Mouse (Mus musculus) kidney, postnatal 0 days (tissue): ENCODE data around the gene Ctsg. TPM values are rescaled to one million over a fixed set of nuclear protein-coding genes. Genes with fewer than 3 reads are reported as not detected.
"Not testable (repeated sequence)": the region's sequence is repeated elsewhere in the genome, so short reads cannot be mapped to it uniquely, and the experiment has no call there.

ENCODE experiments used
- ATAC-seq: fragments of 200-750 bp; cut with Nextera tagmentation; replicated peaks from 2 replicates; pipeline ENCODE4 v1.8.0; 2017; ENCODE audit warnings: low read depth, moderate number of reproducible peaks, moderate TSS enrichment, moderate library complexity; ENCODE audit not compliant: low FRiP score
- DNase-seq: peaks from one replicate; pipeline ENCODE4 v3.0.0-alpha.2; 2016; ENCODE audit warnings: low spot score
- H3K27ac ChIP-seq: fragments of 300-500 bp; sonication (generic); 2 replicates; pipeline ENCODE4 v1.5.1; 2014; ENCODE audit warnings: mild to moderate bottlenecking
- H3K27me3 ChIP-seq: fragments of 300-500 bp; sonication (generic); 2 replicates; pipeline ENCODE4 v1.6.1; 2014; ENCODE audit warnings: low read length, mixed read lengths; ENCODE audit not compliant: insufficient read depth
- H3K36me3 ChIP-seq: fragments of 300-500 bp; sonication (generic); 2 replicates; pipeline ENCODE4 v1.6.1; 2014; ENCODE audit warnings: low read length, mixed read lengths; ENCODE audit not compliant: insufficient read depth
- H3K4me1 ChIP-seq: fragments of 300-500 bp; sonication (generic); replicated peaks from 2 replicates; pipeline ENCODE4 v1.6.1; 2014; ENCODE audit warnings: antibody characterized with exemption, low read length, mixed read lengths; ENCODE audit not compliant: insufficient read depth
- H3K4me2 ChIP-seq: fragments of 300-500 bp; sonication (generic); 2 replicates; pipeline ENCODE4 v1.6.1; 2014; ENCODE audit warnings: mild to moderate bottlenecking, low read length, moderate library complexity, mixed read lengths
- H3K4me3 ChIP-seq: fragments of 300-500 bp; sonication (generic); replicated peaks from 2 replicates; pipeline ENCODE4 v1.5.1; 2014; ENCODE audit warnings: low read depth, low read length
- H3K9ac ChIP-seq: fragments of 300-500 bp; sonication (generic); 2 replicates; pipeline ENCODE4 v1.6.1; 2014; ENCODE audit warnings: low read depth, low read length
- H3K9me3 ChIP-seq: fragments of 300-500 bp; sonication (generic); replicated peaks from 2 replicates; pipeline ENCODE4 v1.6.1; 2016; ENCODE audit warnings: low read length, inconsistent platforms, mixed read lengths
- CTCF ChIP-seq: IDR thresholded peaks from 2 replicates; pipeline ENCODE4 v1.5.1; 2016; ENCODE audit warnings: antibody characterized with exemption, low read depth, mild to moderate bottlenecking, moderate library complexity
- WGBS: fragments of 180-500 bp; shearing (Covaris S2); extraction: QIAGEN DNeasy Blood & Tissue Kit; methylation state at CpG from one replicate; pipeline ENCODE4 v1.1.7; 2014; 5-methylcytosine and 5-hydroxymethylcytosine counted together
- microRNA-seq: library from miRNA; unstranded; fragments of <30 nt; microRNA quantifications from one replicate; pipeline ENCODE4, GENCODE M21; 2016
- polyA plus RNA-seq: library from polyadenylated mRNA; unstranded; fragments of >200 nt; fragmentation: Nextera tagmentation; extraction: Ambion mirVana; gene quantifications from 2 replicates; pipeline ENCODE4 v1.2.1, GENCODE M21; 2015

Gene Ctsg
- polyA plus RNA-seq, 1 experiment from 2014 or later = not detected

- H3K4me3 ChIP-seq = no peak within 1 kb of the TSS
- no peak within 1 kb of the TSS for H3K27ac ChIP-seq
- TF ChIP-seq CTCF = no peak
- DNase-seq (no peak), ATAC-seq (no peak)
- H3K27me3 ChIP-seq = no peaks in the 10 kb centered on the region
- H3K4me2 ChIP-seq = no peak within 1 kb of the TSS
- 92% methylated on average over 2 of the region's 2 CpGs for WGBS
- no peaks in the 10 kb centered on the region for H3K36me3 ChIP-seq
- no peaks in the 10 kb centered on the region for H3K4me1 ChIP-seq
- no peak within 1 kb of the TSS for H3K9ac ChIP-seq
- no peaks in the 10 kb centered on the region for H3K9me3 ChIP-seq
Measured at GRCm38 (mm10) chr14:56085167-56085566, 17.2 kb downstream of the Ctsg start, which contains the start of gene Mcpt8. Gene Mcpt8, minus strand, starts transcription at chr14:56085273.

- no peak for DNase-seq
- H3K4me3 ChIP-seq = no peak overlapping the region
- no peak overlapping the region for H3K9ac ChIP-seq
- no peak for ATAC-seq
- H3K4me2 ChIP-seq = no peak overlapping the region
- H3K4me1 ChIP-seq = no peaks in the 10 kb centered on the region
- H3K9me3 ChIP-seq = no peaks in the 10 kb centered on the region
- no peak for TF ChIP-seq CTCF
- WGBS = 94% methylated on average over 4 of the region's 4 CpGs
- no peaks in the 10 kb centered on the region for H3K36me3 ChIP-seq
- H3K27me3 ChIP-seq = no peaks in the 10 kb centered on the region
- H3K27ac ChIP-seq = no peak overlapping the region
Measured at GRCm38 (mm10) chr14:56082016-56082415, 20.4 kb downstream of the Ctsg start.

GRCm38 (mm10) chr14:56062213-56062612 is 40.2 kb downstream of the Ctsg start, which contains the start of gene Mcpt4:
Gene Mcpt4, minus strand, starts transcription at chr14:56062313.
- not testable (repeated sequence) for H3K9me3 ChIP-seq, H3K4me1 ChIP-seq, H3K9ac ChIP-seq, ATAC-seq, H3K4me2 ChIP-seq, H3K4me3 ChIP-seq, H3K36me3 ChIP-seq, H3K27me3 ChIP-seq, DNase-seq, H3K27ac ChIP-seq
- WGBS = 69% methylated on average over 3 of the region's 3 CpGs

GRCm38 (mm10) chr14:56057722-56058121 is 44.7 kb downstream of the Ctsg start:
- no peak for ATAC-seq
- no peaks in the 10 kb centered on the region for H3K4me1 ChIP-seq
- 86% methylated on average over 4 of the region's 4 CpGs for WGBS

GRCm38 (mm10) chr14:56055408-56055807 is 47.0 kb downstream of the Ctsg start:
- no peak for TF ChIP-seq CTCF
- Histone ChIP-seq H3K9ac (no peak overlapping the region), H3K27me3 (no peaks in the 10 kb centered on the region), H3K4me1 (no peaks in the 10 kb centered on the region), H3K36me3 (no peaks in the 10 kb centered on the region), H3K27ac (no peak overlapping the region), H3K9me3 (no peaks in the 10 kb centered on the region), H3K4me3 (no peak overlapping the region), H3K4me2 (no peak overlapping the region)
- ATAC-seq (no peak), DNase-seq (no peak)
- 66% methylated on average over 3 of the region's 3 CpGs for WGBS

More at GRCm38 (mm10) chr14:56057722-56058121, 44.7 kb downstream of the Ctsg start:
- Histone ChIP-seq H3K27me3 (no peaks in the 10 kb centered on the region), H3K9me3 (no peaks in the 10 kb centered on the region), H3K27ac (no peak overlapping the region), H3K36me3 (no peaks in the 10 kb centered on the region), H3K4me2 (no peak overlapping the region), H3K4me3 (no peak overlapping the region), H3K9ac (no peak overlapping the region)
- DNase-seq = no peak
- no peak for TF ChIP-seq CTCF

Small RNA genes lying within 50 kb of the gene (microRNA-seq; reads per million reads assigned to microRNA genes)
- gene Mir6949 = not detected

Other genes starting within 250 kb of the Ctsg start
- gene Nynrin, start 248.6 kb downstream of the Ctsg start, polyA plus RNA-seq = 8.4 and 8.9 TPM in 2 replicates
- 0.20 and 0.28 TPM in 2 replicates for gene Cbln3, start 218.2 kb downstream of the Ctsg start, polyA plus RNA-seq
- 8.1 and 9.8 TPM in 2 replicates for gene Khnyn, start 217.6 kb downstream of the Ctsg start, polyA plus RNA-seq
- gene Sdr39u1, start 202.3 kb downstream of the Ctsg start, polyA plus RNA-seq = 85.3 and 86.0 TPM in 2 replicates
- 1.8 and 5.8 TPM in 2 replicates for gene Cma1, start 157.9 kb downstream of the Ctsg start, polyA plus RNA-seq
- gene Cma2, start 151.6 kb downstream of the Ctsg start, polyA plus RNA-seq = not detected in 2 replicates
- not detected in 2 replicates for gene Mcpt1, start 84.6 kb downstream of the Ctsg start, polyA plus RNA-seq
- not detected in 2 replicates for gene Mcpt9, start 72.1 kb downstream of the Ctsg start, polyA plus RNA-seq
- not detected in 2 replicates for gene Mcpt2, start 60.5 kb downstream of the Ctsg start, polyA plus RNA-seq
- 0.24 TPM in 1 of 2 replicates, not detected in the other for gene Mcpt4, start 40.3 kb downstream of the Ctsg start, polyA plus RNA-seq
- 0.14 TPM in 1 of 2 replicates, not detected in the other for gene Mcpt8, start 17.3 kb downstream of the Ctsg start, polyA plus RNA-seq
- gene Gzme, start 18.1 kb upstream of the Ctsg start, polyA plus RNA-seq = not detected in 2 replicates
- gene Gzmd, start 30.0 kb upstream of the Ctsg start, polyA plus RNA-seq = not detected in 2 replicates
- gene Gzmg, start 57.0 kb upstream of the Ctsg start, polyA plus RNA-seq = not detected in 2 replicates
- gene Gzmn, start 72.0 kb upstream of the Ctsg start, polyA plus RNA-seq = not detected in 2 replicates
- gene Gzmf, start 108.8 kb upstream of the Ctsg start, polyA plus RNA-seq = not detected in 2 replicates
- not detected in 2 replicates for gene Gzmc, start 132.1 kb upstream of the Ctsg start, polyA plus RNA-seq
- gene Gzmb, start 159.7 kb upstream of the Ctsg start, polyA plus RNA-seq = 0.09 TPM in 1 of 2 replicates, not detected in the other